Mouse (Mus musculus): ENCODE data around the gene Notch3.
"Not testable (repeated sequence)": the region's sequence is repeated elsewhere in the genome, so short reads cannot be mapped to it uniquely, and the experiment has no call there.

- not testable (repeated sequence) for TF ChIP-seq ZNF384 (IDR thresholded peaks at IDR 0.05; ENCODE audit: low read depth, low read length); POLR2AphosphoS5 (IDR thresholded peaks at IDR 0.05; ENCODE audit: borderline replicate concordance, low read depth, low read length); CTCF (IDR thresholded peaks at IDR 0.05 in 2 of 3, conservative IDR thresholded peaks at IDR 0.05 in 1 of 3; ENCODE audit: control insufficient read depth in 1 of 3, insufficient read depth in 1 of 3, low read depth in 2 of 3, low read length in 3 of 3, poor library complexity in 1 of 3, severe bottlenecking in 1 of 3); CHD1 (IDR thresholded peaks at IDR 0.05; ENCODE audit: low read depth, low read length); POLR2AphosphoS2 (IDR thresholded peaks at IDR 0.05; ENCODE audit: low read length); ELF1 (IDR thresholded peaks at IDR 0.05; ENCODE audit: low read depth, low read length); GATA1 (IDR thresholded peaks at IDR 0.05; ENCODE audit: low read depth, low read length); EP300 (IDR thresholded peaks at IDR 0.05; ENCODE audit: low read depth in 1 of 2, low read length in 2 of 2); CHD2 (IDR thresholded peaks at IDR 0.05; ENCODE audit: low read length); POLR2A (IDR thresholded peaks at IDR 0.05; ENCODE audit: control insufficient read depth in 1 of 2, insufficient read depth in 1 of 2, low read depth in 1 of 2, low read length in 2 of 2, poor library complexity in 1 of 2); MYC (IDR thresholded peaks at IDR 0.05; ENCODE audit: low read depth, low read length); TBP (IDR thresholded peaks at IDR 0.05; ENCODE audit: low read depth, low read length); RCOR1 (IDR thresholded peaks at IDR 0.05; ENCODE audit: low read depth, low read length)
Observed at GRCm38 (mm10) chr17:32114486-32114885, 52.2 kb downstream of the Notch3 start.

All from MEL (cell line).